Mouse (Mus musculus) kidney, adult 2 months (tissue): Measurements from ENCODE around the gene Tnfsf8. TPM values are rescaled to one million over a fixed set of nuclear protein-coding genes. Genes with fewer than 3 reads are reported as not detected.

Experiments used
- DNase-seq: peaks from one replicate; pipeline ENCODE4 v3.0.0; 2021
- H3K27ac ChIP-seq: fragments of 200-500 bp; 2 replicates; pipeline ENCODE4 v1.5.1; 2012; ENCODE audit warnings: low read depth, low read length, control low read depth, inconsistent platforms; ENCODE audit not compliant: insufficient read depth
- H3K27me3 ChIP-seq: fragments of 200-500 bp; replicated peaks from 2 replicates; pipeline ENCODE4 v1.6.1; 2012; ENCODE audit warnings: mild to moderate bottlenecking, moderate library complexity, low read length, inconsistent platforms; ENCODE audit not compliant: control insufficient read depth, insufficient read depth
- H3K36me3 ChIP-seq: fragments of 200-500 bp; 2 replicates; pipeline ENCODE4 v1.6.1; 2012; ENCODE audit warnings: mild to moderate bottlenecking, moderate library complexity, low read length, inconsistent platforms; ENCODE audit not compliant: control insufficient read depth, insufficient read depth
- H3K4me1 ChIP-seq: fragments of 200-500 bp; 2 replicates; pipeline ENCODE4 v1.6.1; 2011; ENCODE audit warnings: low read length; ENCODE audit not compliant: control insufficient read depth, insufficient read depth
- H3K4me3 ChIP-seq: fragments of 200-500 bp; 2 replicates; pipeline ENCODE4 v1.5.1; 2011; ENCODE audit warnings: mild to moderate bottlenecking, low read depth, low read length, control low read depth; ENCODE audit not compliant: insufficient read depth
- CTCF ChIP-seq: fragments of 200-500 bp; conservative IDR thresholded peaks from 2 replicates; pipeline ENCODE4 v1.5.1; 2011; ENCODE audit warnings: low read depth, mild to moderate bottlenecking, control low read depth, low read length, moderate library complexity, mixed read lengths; ENCODE audit not compliant: insufficient read depth, insufficient read length
- POLR2A ChIP-seq: fragments of 200-500 bp; IDR thresholded peaks from one replicate; pipeline ENCODE4 v1.6.1; 2011; ENCODE audit warnings: low read depth, low read length, control low read depth
- WGBS: fragments of 180-500 bp; shearing (Covaris S2); methylation state at CpG from one replicate; pipeline ENCODE4 v1.1.7; 2018; 5-methylcytosine and 5-hydroxymethylcytosine counted together
- polyA plus RNA-seq: library from polyadenylated mRNA; depleted of rRNA; stranded (reverse); fragments of >200 nt; gene quantifications from 2 replicates; pipeline ENCODE4 v1.2.3, GENCODE M21; 2012; rRNA removed

The Tnfsf8 gene
- polyA plus RNA-seq, 1 experiment: 0.14 TPM

- TF ChIP-seq POLR2A (no peak), CTCF (no peak)
- no peak overlapping the region for H3K4me3 ChIP-seq
- no peaks in the 10 kb centered on the region for H3K36me3 ChIP-seq
- H3K27ac ChIP-seq: no peak overlapping the region
- DNase-seq: no peak
- H3K27me3 ChIP-seq: no peaks in the 10 kb centered on the region
- H3K4me1 ChIP-seq: no peaks in the 10 kb centered on the region
- 61% methylated on average over 2 of the region's 2 CpGs for WGBS
These were observed 75.7 kb downstream of the Tnfsf8 start for GRCm38 (mm10) chr4:63785466-63785865.

GRCm38 (mm10) chr4:63783826-63784225, 77.3 kb downstream of the Tnfsf8 start:
- H3K36me3 ChIP-seq: no peaks in the 10 kb centered on the region
- no peaks in the 10 kb centered on the region for H3K27me3 ChIP-seq
- DNase-seq: peak; percentile 18
- TF ChIP-seq POLR2A (no peak), CTCF (no peak)
- no peak overlapping the region for H3K4me3 ChIP-seq
- no peak overlapping the region for H3K27ac ChIP-seq
- H3K4me1 ChIP-seq: no peaks in the 10 kb centered on the region
- WGBS: 45% methylated on average over 5 of the region's 5 CpGs

- 78% methylated on average over 7 of the region's 7 CpGs for WGBS
- H3K36me3 ChIP-seq: no peaks in the 10 kb centered on the region
- TF ChIP-seq CTCF (no peak; the same call in 1 of the 2 replicates), POLR2A (no peak)
- no peaks in the 10 kb centered on the region for H3K4me1 ChIP-seq
- no peaks in the 10 kb centered on the region for H3K27me3 ChIP-seq
- DNase-seq: peak; percentile 23
- no peak overlapping the region for H3K4me3 ChIP-seq
- no peak overlapping the region for H3K27ac ChIP-seq
These were observed 78.1 kb downstream of the Tnfsf8 start for GRCm38 (mm10) chr4:63782970-63783613.

Other genes starting within 250 kb of the Tnfsf8 start
- not detected in 2 replicates for gene Tex48, start 238.9 kb downstream of the Tnfsf8 start, polyA plus RNA-seq
- gene Gm11214, start 198.0 kb downstream of the Tnfsf8 start, polyA plus RNA-seq: not detected in 2 replicates
- gene Tnfsf15, start 116.2 kb downstream of the Tnfsf8 start, polyA plus RNA-seq: 0.55 and 0.96 TPM in 2 replicates
- 5.9 and 6.6 TPM in 2 replicates for gene Tnc, start 185.7 kb upstream of the Tnfsf8 start, polyA plus RNA-seq